Mouse (Mus musculus) thymus, adult 2 months (tissue): Measurements from ENCODE around the gene Dnttip1.

ENCODE experiments used
- CTCF ChIP-seq: fragments of 200-500 bp; IDR thresholded peaks from 2 replicates; pipeline ENCODE4 v1.5.1; 2012; ENCODE audit warnings: mild to moderate bottlenecking, control low read depth, low read length, moderate library complexity, borderline replicate concordance; ENCODE audit not compliant: control insufficient read depth, poor library complexity, insufficient read depth; ENCODE audit errors: extremely low read depth
- POLR2A ChIP-seq: fragments of 200-500 bp; IDR thresholded peaks from 2 replicates; pipeline ENCODE4 v1.6.1; 2012; ENCODE audit warnings: mild to moderate bottlenecking, low read length, control low read depth, moderate library complexity; ENCODE audit not compliant: control insufficient read depth, poor library complexity, insufficient read depth; ENCODE audit errors: extremely low read depth

- TF ChIP-seq POLR2A = no peak
- no peak for TF ChIP-seq CTCF
These were observed 31.0 kb downstream of the Dnttip1 start for GRCm38 (mm10) chr2:164776801-164777200.
